Mouse (Mus musculus): ENCODE measurements around the gene Lpp.

The Lpp gene

DNA sequence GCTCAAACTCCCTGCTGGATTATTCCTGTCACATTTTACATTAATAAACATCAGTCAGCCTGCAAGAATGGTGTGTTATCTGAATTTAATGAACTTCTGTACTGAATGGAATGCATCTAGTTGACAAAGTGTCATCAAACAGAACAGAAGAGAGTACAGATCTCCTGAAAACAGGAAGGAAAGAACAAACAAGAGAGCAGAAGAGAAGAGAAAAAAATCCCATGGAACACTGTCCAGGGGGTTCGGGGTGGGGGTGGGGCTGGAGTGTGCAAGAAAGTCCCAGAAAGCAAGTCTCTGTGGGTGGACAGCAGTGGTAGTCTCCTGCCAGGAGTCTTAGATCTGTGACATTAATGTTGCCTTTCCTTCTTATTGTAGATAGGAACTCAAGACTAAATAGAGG is 412.8 kb downstream of the Lpp start:
- no peak for DNase-seq (ENCODE audit: low spot score)

DNA sequence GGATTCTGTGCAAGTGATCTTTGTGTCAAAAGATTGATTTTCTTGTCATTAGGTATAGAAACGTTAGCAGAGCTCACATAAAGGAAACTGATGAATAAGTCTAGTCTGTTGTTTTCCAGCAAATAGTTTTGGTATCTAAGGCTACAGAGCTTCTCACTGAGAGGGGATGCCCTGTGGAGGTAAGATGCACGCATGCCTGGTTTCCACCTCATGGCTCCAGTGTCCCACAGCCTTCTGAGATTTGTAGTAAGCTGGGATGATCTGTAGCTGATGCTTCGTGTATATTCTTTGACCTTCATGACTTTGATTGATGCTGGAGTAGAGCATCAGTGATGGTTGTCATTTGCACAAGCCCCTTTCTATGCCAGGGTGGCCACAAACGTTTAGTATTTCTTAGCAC is 414.3 kb downstream of the Lpp start:
- DNase-seq (ENCODE audit: low spot score) = no peak

DNA sequence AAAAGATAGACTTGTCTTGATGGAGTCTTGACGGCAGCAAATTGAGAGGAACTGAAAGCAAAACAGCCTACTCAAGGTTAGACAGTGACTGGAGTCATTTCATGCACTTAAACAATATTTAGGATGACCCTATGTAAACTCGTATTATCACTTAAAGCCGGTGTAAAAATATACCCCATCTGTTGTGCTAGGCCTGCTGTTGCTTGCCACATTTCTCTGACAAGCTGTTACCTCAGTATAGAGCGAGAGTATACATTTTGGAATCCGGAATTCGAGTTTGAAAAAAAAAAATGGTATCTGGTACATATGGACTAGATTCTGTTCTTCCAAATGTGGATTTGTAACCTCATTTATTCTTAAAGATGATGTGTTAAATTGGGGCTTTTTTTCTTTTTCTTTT is 416.5 kb downstream of the Lpp start:
- DNase-seq (ENCODE audit: low spot score) = no peak

DNA sequence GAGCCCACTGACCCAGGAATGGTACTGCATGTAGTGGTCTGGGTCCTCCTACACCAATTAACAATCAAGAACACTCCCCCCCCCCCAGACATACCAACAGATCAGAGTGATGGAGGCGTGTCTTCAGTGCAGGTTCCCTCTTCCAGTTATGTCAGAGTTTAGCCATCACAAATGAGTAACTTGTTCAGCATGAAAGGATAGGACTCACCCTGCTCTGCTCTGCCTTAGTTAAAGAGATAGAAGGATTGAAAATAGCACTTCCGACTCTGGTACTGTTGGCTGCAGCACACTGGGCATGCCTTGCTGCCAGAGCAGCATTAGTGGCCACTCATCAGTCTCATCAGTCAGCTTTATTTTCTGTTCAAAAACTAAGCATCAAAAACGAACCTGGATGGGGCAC is 423.3 kb downstream of the Lpp start:
- DNase-seq (ENCODE audit: low spot score) = no peak

DNA sequence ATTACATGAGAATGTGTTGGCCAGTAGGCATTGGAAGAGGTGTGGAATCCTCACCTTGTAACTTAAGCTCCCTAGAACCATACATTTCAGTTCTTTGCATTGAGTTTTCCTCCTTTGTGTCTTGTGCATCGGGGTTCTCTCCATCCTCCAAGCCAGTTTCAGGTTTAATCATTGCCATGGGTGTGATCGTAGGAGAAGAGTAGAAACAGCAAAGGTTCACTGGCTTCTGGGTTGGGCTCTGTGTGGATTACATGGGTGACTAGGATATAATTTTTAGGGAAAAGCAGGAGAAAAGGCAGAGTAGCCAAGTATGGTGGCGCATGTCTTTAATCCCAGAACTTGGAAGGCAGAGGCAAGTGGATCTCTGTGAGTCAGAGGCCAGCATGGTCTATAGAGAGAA is 424.1 kb downstream of the Lpp start:
- DNase-seq (ENCODE audit: low spot score) = no peak

DNA sequence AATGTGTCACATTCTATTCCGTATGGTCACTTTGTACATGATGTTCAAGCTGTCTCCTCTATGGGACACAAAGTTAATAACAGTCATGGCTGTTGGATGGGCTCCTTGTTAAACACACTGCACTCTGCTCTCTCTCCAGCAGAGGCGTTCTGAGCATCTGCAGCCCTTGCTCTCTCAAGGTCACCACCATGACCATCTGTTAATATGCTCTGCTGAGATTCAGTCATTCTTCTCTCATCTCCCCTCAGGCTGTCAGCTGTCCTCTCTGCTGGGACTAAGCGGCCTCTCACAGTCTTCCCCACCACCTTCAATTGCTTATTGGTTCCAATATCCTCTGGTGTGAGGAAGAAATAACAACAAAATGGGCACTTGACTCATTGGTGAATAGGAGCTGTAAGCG is 425.8 kb downstream of the Lpp start:
- DNase-seq (ENCODE audit: low spot score) = no peak

DNA sequence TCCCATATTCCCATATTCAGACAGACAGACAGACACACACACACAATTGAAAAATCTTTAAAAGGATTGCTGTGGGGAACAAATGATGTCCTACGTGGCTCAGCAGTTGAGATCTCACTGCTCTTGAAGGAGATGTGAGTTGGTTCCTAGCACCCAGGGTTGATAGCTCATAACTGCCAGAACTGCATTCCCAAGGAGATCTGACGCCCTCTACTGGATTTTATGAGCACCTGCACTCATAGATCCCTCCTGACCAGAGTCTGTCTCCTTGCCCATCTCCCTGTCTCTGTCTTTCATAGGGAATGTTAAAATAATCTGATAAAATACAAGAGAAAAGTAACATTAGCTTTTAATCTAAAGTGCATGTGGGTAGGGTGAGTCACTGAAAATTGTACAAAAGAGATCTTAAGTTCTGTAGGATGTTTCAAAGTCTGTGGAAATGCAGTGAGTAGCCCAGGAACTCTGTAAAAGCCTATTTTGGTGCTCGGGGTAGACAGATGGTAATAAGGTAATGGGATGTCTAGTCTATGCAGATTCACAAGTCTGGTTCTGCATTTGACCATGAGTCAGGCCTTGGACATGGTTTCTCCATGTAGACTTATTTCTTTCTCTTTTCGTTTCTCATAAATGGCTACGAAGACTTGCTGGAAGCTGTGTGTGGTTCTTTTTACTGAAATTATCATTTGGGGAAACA is 429.0 kb downstream of the Lpp start:
- DNase-seq (ENCODE audit: low spot score) = no peak

DNA sequence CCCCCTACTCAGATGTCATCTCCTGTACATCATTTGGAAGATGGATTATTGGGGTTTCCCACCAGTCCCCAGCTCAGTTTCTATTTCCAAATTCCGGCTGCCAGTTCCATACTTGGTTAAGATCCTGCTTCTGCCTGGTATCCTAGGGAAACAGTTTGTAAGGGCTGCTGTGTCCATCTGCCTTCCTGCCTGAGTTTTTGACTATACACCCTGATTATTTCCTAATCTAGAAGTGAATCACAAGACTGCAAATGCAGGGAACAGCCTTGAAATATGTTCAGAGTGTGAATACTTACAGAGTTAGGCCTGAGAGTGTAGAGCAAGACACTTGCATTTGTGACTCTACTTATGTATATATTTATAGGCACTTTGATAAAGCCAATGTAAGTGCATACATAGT is 429.6 kb downstream of the Lpp start:
- no peak for DNase-seq (ENCODE audit: low spot score)

DNA sequence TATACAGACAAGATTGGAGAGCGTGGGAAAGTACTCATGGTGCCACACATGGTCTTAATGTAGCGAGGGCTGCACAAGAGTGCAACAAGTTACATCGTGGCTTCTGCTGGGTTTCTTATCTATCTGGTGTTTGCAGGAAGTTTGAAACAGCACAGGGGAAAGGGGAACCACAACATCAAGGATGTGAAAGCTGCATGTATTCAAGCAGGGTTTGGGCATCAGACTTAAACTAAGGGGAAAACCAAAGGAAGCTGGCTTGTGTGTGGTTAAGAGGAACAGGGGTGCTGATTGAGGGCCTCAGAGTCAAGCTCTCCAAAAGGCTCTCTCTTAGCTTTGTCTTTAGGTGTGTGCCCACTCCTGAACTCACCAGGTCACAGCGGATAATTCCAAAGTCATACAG is 433.1 kb downstream of the Lpp start:
- no peak for DNase-seq (ENCODE audit: low spot score)

DNA sequence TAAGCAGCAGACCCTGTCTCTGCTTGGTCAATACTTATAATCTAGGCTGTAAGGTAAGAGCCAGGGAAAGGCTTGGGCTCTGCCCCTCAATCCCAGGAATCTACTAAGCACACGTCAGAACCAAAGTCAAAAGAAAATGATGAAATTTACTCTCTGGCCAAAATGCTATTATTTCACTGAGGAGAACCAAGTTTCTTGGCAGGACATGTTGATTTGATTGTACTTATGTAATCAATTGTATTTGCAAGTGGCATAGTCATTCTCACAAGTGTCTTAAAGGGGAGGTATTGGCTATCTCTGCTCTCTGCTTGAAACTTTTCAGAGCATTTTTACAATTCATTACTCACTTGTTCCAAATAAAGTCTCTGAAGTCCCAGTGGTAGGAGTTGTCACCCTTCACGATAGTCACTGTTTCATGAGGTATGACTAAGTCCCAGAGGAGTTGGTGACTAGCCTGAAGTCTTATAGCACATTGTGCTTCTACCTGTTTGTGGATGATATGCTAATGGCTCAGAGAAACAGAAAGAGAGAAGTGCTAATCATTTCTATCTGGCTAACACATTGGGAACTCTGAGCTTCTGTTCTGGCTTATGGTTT is 435.0 kb downstream of the Lpp start:
- DNase-seq (ENCODE audit: low spot score) = no peak

DNA sequence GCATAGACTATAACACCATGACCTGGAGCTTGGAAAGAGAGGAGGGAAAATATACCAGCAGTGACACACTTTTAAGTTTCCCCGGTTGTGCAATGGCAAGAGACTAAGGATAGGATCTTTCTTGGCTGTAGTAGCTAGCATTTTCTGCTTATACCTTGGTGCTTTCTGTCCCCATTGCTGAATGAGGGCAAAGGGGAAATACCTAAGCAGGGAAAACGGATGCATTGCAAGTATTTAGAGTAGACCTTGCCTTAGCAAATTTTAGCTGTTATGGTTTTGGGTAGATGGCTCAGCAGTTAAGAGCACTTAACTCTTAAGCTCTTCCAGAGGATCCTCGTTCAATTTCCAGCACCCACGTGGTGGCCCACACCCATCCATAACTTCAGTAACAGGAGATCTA is 436.6 kb downstream of the Lpp start:
- DNase-seq (ENCODE audit: low spot score) = no peak

DNA sequence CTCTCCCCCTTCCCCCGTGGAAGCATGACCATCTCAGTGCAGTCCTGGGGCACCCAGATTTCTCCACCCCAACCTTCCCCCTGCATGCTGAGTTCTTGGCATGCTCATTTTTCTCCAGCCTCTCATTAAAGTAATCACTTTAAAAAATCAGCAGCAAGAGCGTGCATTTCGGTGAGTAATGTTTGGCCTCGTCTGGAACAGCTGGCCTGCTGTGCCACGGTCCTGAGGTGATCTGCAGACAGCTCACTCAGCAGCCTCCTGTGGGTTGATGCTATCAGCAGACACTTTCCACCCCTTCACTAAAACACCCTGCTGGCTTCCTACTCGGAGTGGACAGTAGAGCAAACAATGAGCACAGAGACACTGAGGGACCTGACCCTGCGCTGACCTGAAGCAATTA is 437.6 kb downstream of the Lpp start:
- DNase-seq (ENCODE audit: low spot score) = no peak

DNA sequence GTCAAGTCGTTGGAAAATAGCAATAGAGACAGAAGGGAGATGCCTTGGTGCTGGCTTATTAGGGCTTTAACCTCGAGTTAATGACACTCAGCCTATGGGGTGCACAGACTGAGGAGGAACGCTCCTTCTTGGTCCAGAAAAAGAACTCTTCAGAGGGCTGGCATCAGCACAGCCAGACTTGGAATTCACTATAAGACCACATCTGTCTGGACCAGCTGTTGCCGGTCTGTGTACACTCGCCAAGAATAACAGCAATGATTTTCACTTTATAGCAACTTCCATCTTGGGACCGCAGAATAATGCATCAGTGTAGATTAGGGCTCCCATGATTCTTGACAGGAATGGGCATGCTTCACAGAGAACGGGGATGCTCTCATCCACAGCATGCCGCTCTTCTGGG is 439.9 kb downstream of the Lpp start:
- no peak for DNase-seq (ENCODE audit: low spot score)

DNA sequence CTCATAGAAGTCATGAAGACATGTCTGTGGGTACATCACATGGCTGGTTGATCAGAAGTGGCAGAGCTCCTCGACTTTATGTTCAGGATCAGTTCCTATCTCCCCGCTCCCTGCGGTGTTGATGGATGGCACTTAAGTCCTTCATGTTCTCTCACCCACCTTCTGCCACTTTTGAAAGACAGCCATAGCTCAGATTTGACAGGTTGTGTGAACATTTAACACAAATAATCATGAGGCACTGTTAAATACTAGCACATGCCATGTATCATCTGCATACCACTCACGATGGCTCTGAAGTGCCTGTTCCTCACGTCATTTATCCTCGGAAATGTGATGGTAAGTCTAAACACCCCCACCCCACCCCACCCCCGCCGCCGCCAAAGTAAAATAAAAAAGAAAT is 441.2 kb downstream of the Lpp start:
- no peak for DNase-seq (ENCODE audit: low spot score)

DNA sequence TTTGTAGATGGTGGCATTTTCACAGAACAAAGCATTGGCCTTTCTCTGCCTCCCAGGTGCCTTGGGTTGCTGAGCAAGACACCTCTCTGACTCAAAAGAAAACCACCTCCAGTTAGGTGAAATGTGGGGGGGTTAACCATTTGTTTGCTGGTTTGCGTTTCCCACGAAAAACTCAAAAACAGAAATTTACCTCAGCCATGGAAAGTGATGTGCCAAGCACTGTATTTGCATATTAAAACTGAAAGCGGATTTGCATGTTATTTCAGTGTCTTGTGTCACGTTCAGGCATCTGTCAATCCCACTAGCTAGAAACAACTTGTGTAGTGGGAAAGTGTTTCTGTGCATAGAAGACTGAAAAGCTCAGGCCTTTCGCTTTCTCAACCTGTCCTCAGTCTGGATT is 443.2 kb downstream of the Lpp start:
- no peak for DNase-seq (ENCODE audit: low spot score)

DNA sequence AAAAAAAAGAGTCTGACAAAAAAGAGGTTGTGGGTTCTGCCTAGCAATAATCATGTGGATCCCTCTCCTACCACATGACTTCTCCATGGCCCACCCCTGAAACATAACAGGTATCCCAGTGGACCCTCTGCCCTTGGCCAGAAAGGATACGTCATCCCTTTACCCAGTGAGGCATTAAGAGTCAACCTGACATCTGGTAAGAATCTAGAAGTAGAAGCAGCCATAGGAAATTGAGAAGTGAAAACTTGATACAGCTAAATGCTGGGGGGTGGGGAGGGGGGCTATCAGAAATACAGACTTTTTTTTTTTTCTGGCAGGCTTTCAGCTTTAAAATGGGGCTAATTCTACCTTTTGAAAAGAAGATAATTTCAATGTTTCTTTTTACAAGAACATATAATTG is 445.7 kb downstream of the Lpp start:
- DNase-seq (ENCODE audit: low spot score) = no peak

DNA sequence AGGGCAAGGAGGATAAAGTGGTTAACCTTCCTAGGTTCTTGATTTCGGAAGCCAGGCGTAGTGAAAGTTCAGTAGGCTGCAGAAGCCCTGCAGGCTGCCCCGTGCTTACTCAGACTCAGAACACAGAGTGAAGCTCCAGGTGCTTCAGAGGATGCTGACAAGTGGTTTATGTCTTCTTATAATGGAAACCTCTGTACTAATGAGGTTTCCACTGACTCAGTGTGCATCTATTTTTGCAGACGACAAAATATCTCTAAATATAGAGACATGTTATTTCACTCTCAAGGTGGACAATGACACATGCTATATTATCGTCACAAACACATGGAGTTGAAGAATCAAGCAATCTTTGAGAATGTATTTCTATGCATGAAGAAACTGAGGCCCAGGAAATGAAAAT is 446.8 kb downstream of the Lpp start:
- no peak for DNase-seq (ENCODE audit: low spot score)

DNA sequence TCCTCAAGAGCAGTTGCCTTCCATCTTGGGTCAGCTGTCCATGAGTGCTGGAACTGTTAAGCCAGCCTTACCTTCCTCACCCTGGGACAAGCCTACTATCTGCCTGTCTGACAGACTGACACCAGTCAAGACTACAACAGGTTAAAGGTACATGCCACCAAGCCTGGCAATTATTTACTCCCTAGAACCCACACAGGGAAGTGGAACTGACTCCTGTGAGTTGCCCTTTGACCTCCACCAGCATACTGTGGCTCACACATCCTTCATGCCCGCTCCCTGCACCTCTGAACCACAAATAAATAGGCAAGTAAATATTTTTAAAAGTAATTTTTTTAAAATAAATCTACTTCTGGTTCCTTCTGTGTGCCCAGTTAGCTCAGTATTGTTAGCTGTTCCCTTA is 452.8 kb downstream of the Lpp start:
- no peak for DNase-seq (ENCODE audit: low spot score)

DNA sequence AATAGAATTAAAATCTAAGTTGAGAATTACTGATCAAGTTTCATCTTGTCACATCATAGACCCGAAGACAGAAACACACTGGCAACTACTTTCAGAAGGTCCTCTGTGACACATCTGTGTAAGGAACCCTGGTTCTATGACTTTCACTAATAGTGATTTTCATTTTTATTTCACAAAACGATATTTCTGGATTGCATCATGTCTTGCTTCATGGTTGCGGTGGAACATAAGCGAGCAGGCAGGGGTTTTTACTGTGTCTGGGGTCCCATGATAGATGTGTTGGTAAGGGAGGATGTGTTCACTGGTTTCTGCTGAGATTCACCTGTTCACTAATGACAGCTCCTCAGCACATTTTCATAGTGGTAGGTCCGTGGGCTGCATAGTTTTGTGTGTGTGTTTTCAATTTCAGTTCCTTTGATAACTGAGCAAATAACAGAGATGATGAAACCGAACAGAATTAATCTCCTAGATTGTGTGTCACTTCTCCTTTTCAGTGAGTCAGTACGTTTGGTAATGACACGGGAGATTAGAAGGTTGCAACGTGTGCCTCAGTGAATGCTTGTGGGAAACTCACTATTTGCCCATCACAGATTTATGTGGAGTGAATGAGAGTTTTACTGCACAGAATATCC is 466.3 kb downstream of the Lpp start:
- no peak for DNase-seq (ENCODE audit: low spot score)

DNA sequence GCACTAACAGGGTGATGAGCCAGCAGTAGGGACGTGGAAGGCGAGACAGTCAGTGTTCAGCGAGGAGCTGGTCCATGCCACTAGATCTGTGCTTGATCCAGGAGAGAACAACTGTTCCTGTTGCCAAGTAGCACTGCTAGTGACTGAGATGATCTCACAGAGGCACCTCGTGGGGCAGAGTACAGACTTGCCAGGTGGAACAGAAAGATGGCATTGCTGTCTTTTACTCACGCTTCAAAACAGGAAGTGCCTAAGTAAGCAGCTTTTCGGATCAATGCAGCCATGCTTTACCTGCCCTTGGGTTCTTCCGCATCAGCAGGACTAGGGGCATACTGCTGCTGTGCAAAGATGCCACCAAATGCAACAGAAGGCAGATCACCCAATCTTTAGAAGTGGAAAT is 467.1 kb downstream of the Lpp start:
- DNase-seq (ENCODE audit: low spot score) = no peak

DNA sequence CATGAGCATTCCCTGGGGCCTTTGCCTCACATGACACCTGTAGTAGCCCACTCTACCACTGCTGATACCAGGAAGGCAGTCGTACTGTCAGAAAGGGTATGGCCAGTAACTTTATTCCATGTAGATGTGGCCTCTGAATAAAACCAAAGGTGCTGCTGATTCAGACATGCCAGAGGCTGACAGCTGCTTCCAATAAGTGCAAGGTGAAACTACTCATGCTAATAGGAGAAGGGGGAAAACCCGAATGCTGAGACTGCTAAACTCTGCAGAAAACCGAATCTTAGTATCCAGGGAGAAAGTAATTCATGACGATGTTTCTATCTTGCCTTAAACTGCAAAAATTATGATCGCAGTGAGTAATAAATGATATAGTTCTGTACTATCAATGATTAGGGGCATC is 468.1 kb downstream of the Lpp start:
- DNase-seq (ENCODE audit: low spot score) = no peak

DNA sequence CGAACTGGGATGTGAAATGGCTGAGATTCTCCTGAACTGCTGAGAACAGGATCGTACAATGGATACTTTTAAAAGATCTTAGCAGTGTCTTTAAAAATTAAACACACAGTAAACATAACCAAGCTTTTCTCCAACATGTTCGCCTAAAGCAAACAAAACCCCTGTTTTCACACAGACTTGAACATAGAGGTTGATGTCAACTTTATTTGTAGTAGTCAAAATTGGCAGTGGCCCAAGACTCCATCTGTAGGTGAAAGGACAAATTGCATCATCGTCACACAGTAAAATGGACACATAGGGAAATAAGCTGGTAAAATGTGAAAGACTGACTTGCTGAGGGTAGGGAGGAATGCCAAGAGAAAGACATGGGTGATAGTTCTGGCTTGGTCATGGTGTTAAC is 480.9 kb downstream of the Lpp start:
- no peak for DNase-seq (ENCODE audit: low spot score)

DNA sequence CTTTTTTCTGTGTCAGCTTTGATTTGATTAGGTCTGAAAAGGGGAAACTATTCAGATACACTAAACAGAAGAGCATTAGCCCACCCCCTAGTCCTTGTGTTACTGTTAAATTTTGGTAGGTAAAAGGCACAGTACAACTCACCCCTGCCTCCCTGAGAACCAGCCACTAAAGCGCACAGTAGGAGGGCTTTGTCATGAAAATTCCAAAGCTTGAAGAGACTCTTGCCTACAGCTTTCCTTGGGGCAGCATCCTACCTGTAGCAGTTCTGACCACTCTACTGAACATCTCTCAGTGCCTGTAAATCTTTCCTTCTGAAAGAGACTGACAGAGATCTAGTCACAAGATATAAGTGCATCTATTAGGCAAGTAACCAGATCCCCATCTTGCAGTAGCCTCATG is 482.4 kb downstream of the Lpp start:
- no peak for DNase-seq (ENCODE audit: low spot score)

DNA sequence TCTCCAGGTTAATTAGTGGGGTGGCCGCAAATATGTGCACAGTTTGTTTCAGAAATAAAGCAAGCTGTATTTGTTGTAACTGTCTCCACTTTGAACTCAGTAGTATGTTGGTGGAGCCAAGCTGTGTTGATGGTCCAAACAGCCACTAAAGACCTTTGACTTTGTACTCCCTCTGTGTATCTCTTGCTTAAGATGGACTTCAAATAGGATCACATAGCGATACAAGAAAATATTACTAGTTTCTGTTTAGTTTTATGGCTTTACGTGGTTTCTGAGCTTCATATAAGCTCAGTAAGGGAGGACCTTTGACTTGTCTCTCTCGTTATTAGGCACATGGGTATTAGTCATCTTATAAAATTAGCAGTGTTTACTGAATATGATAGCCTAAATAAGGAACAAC is 485.7 kb downstream of the Lpp start:
- DNase-seq (ENCODE audit: low spot score) = no peak
